Mouse (Mus musculus) CH12.LX (cell line): ENCODE results near the gene Tsen2. TPM values are rescaled to one million over a fixed set of nuclear protein-coding genes. Genes with fewer than 3 reads are reported as not detected.

Experiments
- DNase-seq: peaks from one replicate; pipeline ENCODE4 v3.0.0-alpha.2; 2013; ENCODE audit errors: extremely low read depth
- H3K27ac ChIP-seq: 2 replicates; pipeline ENCODE4 v1.5.1; 2012; ENCODE audit warnings: low read depth, mild to moderate bottlenecking, control low read depth, moderate library complexity; ENCODE audit not compliant: insufficient read depth
- H3K27me3 ChIP-seq: replicated peaks from 2 replicates; pipeline ENCODE3; 2012; ENCODE audit warnings: inconsistent platforms
- H3K36me3 ChIP-seq, 2 experiments: replicated peaks in 1 of 2; 2 replicates each; pipeline versions ENCODE3 to v1.6.1; 2012; ENCODE audit warnings: inconsistent platforms in 1 of 2, low read length in 1 of 2, mild to moderate bottlenecking in 1 of 2, mixed read lengths in 1 of 2, moderate library complexity in 1 of 2; ENCODE audit not compliant: control insufficient read depth in 1 of 2, insufficient read depth in 1 of 2
- H3K4me1 ChIP-seq, 2 experiments: 2 replicates each; pipeline ENCODE4 v1.6.1; 2012; ENCODE audit warnings: inconsistent platforms in 1 of 2, moderate library complexity in 1 of 2; ENCODE audit not compliant: insufficient read depth in 2 of 2, control insufficient read depth in 1 of 2
- H3K4me2 ChIP-seq: 2 replicates; pipeline ENCODE4 v1.6.1; 2012; ENCODE audit warnings: low read depth, mild to moderate bottlenecking, control low read depth; ENCODE audit not compliant: poor library complexity, insufficient read depth, severe bottlenecking
- H3K4me3 ChIP-seq, 3 experiments: fragments of 150-350 bp in 1 of 3; sonication (generic) in 1 of 3; replicated peaks in 1 of 3; 2 replicates each; pipeline versions ENCODE3 to v1.5.1; 2011 to 2012; ENCODE audit warnings: low read depth in 2 of 3, low read length in 2 of 3, mild to moderate bottlenecking in 2 of 3, moderate library complexity in 2 of 3, control low read depth in 1 of 3, improper control_type of control experiment in 1 of 3, inconsistent platforms in 1 of 3, mixed read lengths in 1 of 3; ENCODE audit not compliant: poor library complexity in 1 of 3
- H3K79me2 ChIP-seq: replicated peaks from 2 replicates; pipeline ENCODE4 v1.6.1; 2012; ENCODE audit warnings: mild to moderate bottlenecking, moderate library complexity; ENCODE audit not compliant: control insufficient read depth, poor library complexity, insufficient read depth, severe bottlenecking; ENCODE audit errors: extremely low read depth
- H3K9ac ChIP-seq: 2 replicates; pipeline ENCODE4 v1.6.1; 2012; ENCODE audit warnings: low read depth, mild to moderate bottlenecking, control low read depth, moderate library complexity; ENCODE audit not compliant: insufficient read depth
- H3K9me3 ChIP-seq: replicated peaks from 2 replicates; pipeline ENCODE3; 2012; ENCODE audit warnings: low read length, inconsistent platforms, mixed read lengths
- CHD2 ChIP-seq: IDR thresholded peaks from 2 replicates; pipeline ENCODE4 v1.6.1; 2011; ENCODE audit warnings: low read length, improper control_type of control experiment
- CTCF ChIP-seq, 2 experiments: IDR thresholded peaks in 1 of 2; conservative IDR thresholded peaks in 1 of 2; 2 replicates each; pipeline ENCODE4 v1.5.1; 2011 to 2012; ENCODE audit warnings: low read depth in 2 of 2, low read length in 2 of 2, improper control_type of control experiment in 1 of 2, inconsistent platforms in 1 of 2, mild to moderate bottlenecking in 1 of 2, moderate library complexity in 1 of 2
- ELF1 ChIP-seq: IDR thresholded peaks from 2 replicates; pipeline ENCODE4 v1.6.1; 2014; ENCODE audit warnings: low read depth, mild to moderate bottlenecking, inconsistent platforms, low read length, improper control_type of control experiment
- EP300 ChIP-seq: IDR thresholded peaks from 2 replicates; pipeline ENCODE4 v1.6.1; 2011; ENCODE audit warnings: low read length, improper control_type of control experiment
- GABPA ChIP-seq: IDR thresholded peaks from 2 replicates; pipeline ENCODE4 v1.6.1; 2012; ENCODE audit warnings: low read depth, low read length, improper control_type of control experiment, inconsistent platforms; ENCODE audit not compliant: insufficient replicate concordance
- HCFC1 ChIP-seq: IDR thresholded peaks from 2 replicates; pipeline ENCODE4 v1.6.1; 2012; ENCODE audit warnings: low read depth, mild to moderate bottlenecking, inconsistent platforms, low read length, improper control_type of control experiment
- MAFK ChIP-seq: IDR thresholded peaks from 2 replicates; pipeline ENCODE4 v1.6.1; 2011; ENCODE audit warnings: low read length, improper control_type of control experiment; ENCODE audit not compliant: insufficient replicate concordance
- MAZ ChIP-seq: IDR thresholded peaks from 2 replicates; pipeline ENCODE4 v1.6.1; 2012; ENCODE audit warnings: low read depth, mild to moderate bottlenecking, inconsistent platforms, low read length, improper control_type of control experiment, moderate library complexity
- MEF2A ChIP-seq: IDR thresholded peaks from 2 replicates; pipeline ENCODE4 v1.6.1; 2014; ENCODE audit warnings: low read depth, mild to moderate bottlenecking, inconsistent platforms, low read length, improper control_type of control experiment, borderline replicate concordance
- MXI1 ChIP-seq: IDR thresholded peaks from 2 replicates; pipeline ENCODE4 v1.6.1; 2011; ENCODE audit warnings: mild to moderate bottlenecking, low read depth, low read length, improper control_type of control experiment
- MYC ChIP-seq: IDR thresholded peaks from 2 replicates; pipeline ENCODE4 v1.6.1; 2011; ENCODE audit warnings: low read depth, mild to moderate bottlenecking, improper control_type of control experiment, low read length
- NELFE ChIP-seq: IDR thresholded peaks from 2 replicates; pipeline ENCODE4 v1.6.1; 2011; ENCODE audit warnings: low read depth, low read length, improper control_type of control experiment
- NRF1 ChIP-seq: IDR thresholded peaks from 2 replicates; pipeline ENCODE4 v1.6.1; 2014; ENCODE audit warnings: low read depth, mild to moderate bottlenecking, inconsistent platforms, low read length, improper control_type of control experiment, moderate library complexity
- PAX5 ChIP-seq: IDR thresholded peaks from 2 replicates; pipeline ENCODE4 v1.6.1; 2012; ENCODE audit warnings: low read length, inconsistent platforms, mixed read lengths
- POLR2A ChIP-seq: IDR thresholded peaks from 2 replicates; pipeline ENCODE4 v1.6.1; 2011; ENCODE audit warnings: low read depth, mild to moderate bottlenecking, improper control_type of control experiment, low read length
- RAD21 ChIP-seq: IDR thresholded peaks from 2 replicates; pipeline ENCODE4 v1.6.1; 2011; ENCODE audit warnings: low read depth, mild to moderate bottlenecking, low read length, improper control_type of control experiment, moderate library complexity
- RCOR1 ChIP-seq: conservative IDR thresholded peaks from 2 replicates; pipeline ENCODE4 v1.6.1; 2012; ENCODE audit warnings: low read depth, mild to moderate bottlenecking, inconsistent platforms, low read length, improper control_type of control experiment
- SIN3A ChIP-seq: IDR thresholded peaks from 2 replicates; pipeline ENCODE4 v1.6.1; 2012; ENCODE audit warnings: low read length, improper control_type of control experiment, inconsistent platforms
- SMC3 ChIP-seq: IDR thresholded peaks from 2 replicates; pipeline ENCODE4 v1.6.1; 2011; ENCODE audit warnings: low read depth, low read length, improper control_type of control experiment
- TBP ChIP-seq: conservative IDR thresholded peaks from 2 replicates; pipeline ENCODE4 v1.6.1; 2011; ENCODE audit warnings: low read depth, low read length, improper control_type of control experiment
- UBTF ChIP-seq: IDR thresholded peaks from 2 replicates; pipeline ENCODE4 v1.6.1; 2012; ENCODE audit warnings: low read depth, mild to moderate bottlenecking, inconsistent platforms, low read length, improper control_type of control experiment, moderate library complexity
- USF2 ChIP-seq: conservative IDR thresholded peaks from 2 replicates; pipeline ENCODE4 v1.6.1; 2011; ENCODE audit warnings: low read depth, low read length, improper control_type of control experiment
- ZC3H11A ChIP-seq: IDR thresholded peaks from 2 replicates; pipeline ENCODE4 v1.6.1; 2012; ENCODE audit warnings: low read depth, mild to moderate bottlenecking, inconsistent platforms, low read length, improper control_type of control experiment
- ZMIZ1 ChIP-seq: IDR thresholded peaks from 2 replicates; pipeline ENCODE4 v1.6.1; 2012; ENCODE audit warnings: low read depth, mild to moderate bottlenecking, inconsistent platforms, low read length, improper control_type of control experiment
- ZNF384 ChIP-seq: IDR thresholded peaks from 2 replicates; pipeline ENCODE4 v1.6.1; 2012; ENCODE audit warnings: low read depth, low read length, improper control_type of control experiment, inconsistent platforms
- dilution Hi-C: fragments of 300-500 bp; cut with MboI; formaldehyde crosslinking; loops from 2 replicates; pipeline ENCODE4 v1.14.3; 2020; ENCODE audit warnings: low sequenced_read_pairs; ENCODE audit not compliant: extremely low pct_unique_long_range_greater_than_20kb, extremely low pct_ligation_motif_present
- in situ Hi-C: fragments of 300-500 bp; cut with MboI; formaldehyde crosslinking; loops from 3 replicates; pipeline ENCODE4 v1.14.3; 2019; ENCODE audit warnings: low sequenced_read_pairs, low pct_ligation_motif_present, low pct_unique_long_range_greater_than_20kb, mixed read lengths
- polyA plus RNA-seq: library from polyadenylated mRNA; unstranded; fragments of >175 nt; gene quantifications from 2 replicates; pipeline ENCODE4 v1.2.1, GENCODE M21; 2012; ENCODE audit warnings: low read depth; ENCODE audit not compliant: insufficient read length
- total RNA-seq, 2 experiments: library from RNA; depleted of rRNA; stranded (reverse); fragments of 300-350 nt in 1 of 2; fragments of >200 nt in 1 of 2; gene quantifications; 2 replicates each; pipeline ENCODE4 v1.2.3; 2012 to 2014

Tsen2 gene
- total and polyA plus RNA-seq, 3 experiments, result 17.2 to 30.1 (median 20.4) TPM

DNA sequence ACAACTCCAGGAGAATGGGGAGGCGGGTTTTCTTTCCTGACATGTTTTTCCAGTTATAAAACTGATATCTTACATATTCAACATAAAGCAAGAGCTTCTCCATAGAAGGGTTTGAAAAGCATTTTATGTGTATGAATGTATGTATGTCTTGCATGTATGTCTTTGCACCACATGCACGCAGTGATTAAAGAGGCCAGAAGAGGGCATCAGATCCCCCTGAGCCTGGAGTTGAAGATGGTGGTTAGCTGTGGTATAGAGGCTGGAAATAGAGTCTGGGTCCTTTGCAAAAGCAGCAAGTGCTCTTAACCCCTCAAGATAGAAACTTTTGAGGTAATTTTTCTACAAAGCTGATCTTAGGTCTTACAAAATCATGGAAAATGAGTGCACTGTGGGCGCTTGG, 64.7 kb downstream of the Tsen2 start:
- H3K4me3 ChIP-seq, result no peak overlapping the region
- TF ChIP-seq ZC3H11A, result no peak; the same call in 1 of the 2 replicates
- TF ChIP-seq MXI1, result no peak
- TF ChIP-seq ZNF384, result no peak
- no peak for TF ChIP-seq EP300
- no peak for TF ChIP-seq CHD2
- peak; percentile 70 for TF ChIP-seq SMC3
- peak; percentile 28 to 67; a peak in 3 of 4 replicates for TF ChIP-seq CTCF (conservative IDR thresholded peaks at IDR 0.05 in 1 of 2, IDR thresholded peaks at IDR 0.05 in 1 of 2; ENCODE audit: low read depth in 2 of 2, low read length in 2 of 2)
- TF ChIP-seq ZMIZ1, result no peak
- no peak for TF ChIP-seq POLR2A
- TF ChIP-seq RCOR1, result no peak
- no peak for TF ChIP-seq TBP
- TF ChIP-seq NELFE, result no peak
- TF ChIP-seq UBTF, result no peak
- TF ChIP-seq PAX5, result no peak
- no peak for TF ChIP-seq USF2
- no peak for TF ChIP-seq HCFC1
- no peak for TF ChIP-seq MYC
- no peak for TF ChIP-seq NRF1
- no peak for TF ChIP-seq MAZ
- TF ChIP-seq ELF1, result no peak
- peak; percentile 38 for TF ChIP-seq RAD21
- TF ChIP-seq GABPA, result no peak
- TF ChIP-seq SIN3A, result no peak
- TF ChIP-seq MEF2A, result no peak
- no peaks in the 10 kb centered on the region for H3K9me3 ChIP-seq
- no peak overlapping the region for H3K27ac ChIP-seq
- no peaks in the 10 kb centered on the region for H3K27me3 ChIP-seq
- no peak overlapping the region for H3K4me2 ChIP-seq
- H3K4me1 ChIP-seq, result peaks cover 0 to 1% of the 10 kb centered on the region in 2 experiments; a peak in 2 of 4 replicates
- dilution Hi-C loops (no loop called here), in situ Hi-C loops (no loop called here)
- no peaks in the 10 kb centered on the region for H3K79me2 ChIP-seq
- no peak overlapping the region for H3K9ac ChIP-seq
- peaks cover 37 to 80% of the 10 kb centered on the region in 2 experiments for H3K36me3 ChIP-seq
- DNase-seq, result peak; percentile 35

DNA sequence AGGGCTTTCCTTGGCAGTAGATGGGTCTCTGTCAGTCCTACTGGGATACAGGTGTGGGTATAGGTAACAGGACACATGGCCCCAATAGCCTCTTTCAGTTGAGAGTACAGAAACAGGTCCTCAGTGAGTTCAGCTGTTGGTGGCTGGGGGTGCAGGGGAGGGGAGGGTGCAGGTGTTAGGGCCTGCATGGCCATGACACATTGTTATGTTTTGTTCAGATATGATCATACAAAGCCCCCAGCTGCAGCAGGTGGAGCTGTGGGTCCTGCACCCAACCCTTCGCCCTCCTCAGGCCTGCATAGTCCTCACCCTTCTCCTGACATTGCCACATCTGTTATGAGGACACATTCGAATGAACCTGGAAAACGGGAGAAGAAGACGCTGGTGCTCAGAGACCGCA, 65.8 kb downstream of the Tsen2 start:
- Histone ChIP-seq H3K27ac (no peak overlapping the region), H3K9ac (no peak overlapping the region), H3K36me3 (peaks cover 45 to 83% of the 10 kb centered on the region in 2 experiments), H3K9me3 (no peaks in the 10 kb centered on the region), H3K4me3 (no peak overlapping the region), H3K4me1 (no peaks in the 10 kb centered on the region; a peak in 1 of 4 replicates), H3K27me3 (no peaks in the 10 kb centered on the region), H3K79me2 (no peaks in the 10 kb centered on the region), H3K4me2 (no peak overlapping the region)
- dilution Hi-C loops, result no loop called here
- DNase-seq, result no peak
- in situ Hi-C loops, result no loop called here
- TF ChIP-seq MAFK (no peak), SIN3A (no peak)
